Comparison of ENCODE assay signal across 10 mouse cellular contexts in the genomic region with DNA sequence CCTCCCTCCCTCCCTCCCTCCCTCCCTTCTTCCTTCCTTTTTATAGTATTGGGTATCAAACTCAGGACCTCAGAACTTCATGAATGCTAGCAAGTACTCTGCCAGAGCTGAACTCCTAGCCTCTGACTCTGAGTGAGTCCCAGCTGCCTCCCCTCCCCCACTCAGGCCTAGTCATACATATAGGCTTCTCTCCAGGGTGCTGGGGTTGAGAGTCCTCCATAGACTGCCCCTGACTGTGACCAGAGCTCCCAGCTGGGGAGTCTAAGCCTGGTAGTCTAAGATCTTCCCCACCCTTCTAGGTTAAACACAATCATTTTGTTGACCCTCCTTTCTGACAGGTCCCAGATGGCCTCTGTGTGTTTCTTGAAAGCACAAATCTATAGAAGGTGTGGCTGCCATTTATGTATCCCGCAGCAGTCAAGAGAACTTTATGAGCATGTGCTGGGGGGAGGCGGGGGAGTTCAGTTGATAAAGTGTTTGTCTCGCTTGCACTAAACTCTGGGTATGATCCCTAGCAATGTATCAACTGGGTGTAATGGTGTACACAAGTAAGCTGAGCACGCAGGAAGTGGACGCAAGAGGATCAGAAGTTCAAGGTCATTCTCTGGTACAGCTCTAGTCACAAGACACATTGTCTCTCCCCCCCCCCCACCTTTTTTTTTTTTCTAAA. TPM values are rescaled to one million over a fixed set of nuclear protein-coding genes. Genes with fewer than 3 reads are reported as not detected.
A peak's percentile ranks its signal among the peaks of the same experiment; 100 is the strongest.
DNase-seq lines count a peak whose midpoint lies in the region; ATAC-seq lines count a peak whose summit lies in the region.
"Had no signal": no experiment of that assay in that cellular context is flagged by ENCODE, and none has a peak within 500 bp of the region (broad histone marks: within the 10 kb centered on the region; RNA-seq: fewer than 3 reads in every experiment).

No protein-coding gene starts in this region.

- no peak overlapping the region for H3K4me3 ChIP-seq in limb, embryonic 13.5 days
- no peak overlapping the region for H3K4me3 ChIP-seq in limb, embryonic 10.5 days
- H3K4me3 ChIP-seq: neural tube, embryonic 15.5 days had no signal

- DNase-seq in limb, embryonic 10.5 days (ENCODE audit: low spot score), result no peak
- peak; percentile 60 to 68 for DNase-seq in CD8-positive naive resting alpha-beta T cell, adult 2 months (ENCODE audit: low read depth in 2 of 2, low spot score in 2 of 2)
- peak; percentile 49 for DNase-seq in induced T-regulatory cell, adult 2 months (ENCODE audit: low read depth)
- peak; percentile 55 to 75 for DNase-seq in thymus, adult 18-20 months
- DNase-seq in urinary bladder, postnatal 14 days (ENCODE audit: low spot score), result no peak
- DNase-seq in adrenal gland, adult 18-20 months (ENCODE audit: low spot score in 2 of 2), result no peak
- no peak for DNase-seq in cerebellum, adult 11-12 months
- DNase-seq: lung, postnatal 14 days had no signal

- no peak overlapping the region for H3K4me2 ChIP-seq in limb, embryonic 13.5 days (replicated peaks)
- H3K4me2 ChIP-seq: neural tube, embryonic 15.5 days had no signal

- ATAC-seq in limb, embryonic 13.5 days (ENCODE audit: low FRiP score, low read depth), result peak; percentile 45; the same call in 1 of the 2 replicates

- H3K9me3 ChIP-seq in limb, embryonic 13.5 days, result no peaks in the 10 kb centered on the region
- no peaks in the 10 kb centered on the region for H3K9me3 ChIP-seq in limb, embryonic 10.5 days (replicated peaks)
- H3K9me3 ChIP-seq: neural tube, embryonic 15.5 days had no signal

- no peak overlapping the region for H3K27ac ChIP-seq in limb, embryonic 13.5 days
- H3K27ac ChIP-seq in limb, embryonic 10.5 days, result no peak overlapping the region
- H3K27ac ChIP-seq: neural tube, embryonic 15.5 days had no signal

- H3K36me3 ChIP-seq in limb, embryonic 13.5 days, result no peaks in the 10 kb centered on the region
- H3K36me3 ChIP-seq in limb, embryonic 10.5 days, result no peaks in the 10 kb centered on the region
- H3K36me3 ChIP-seq: neural tube, embryonic 15.5 days had no signal

- H3K4me1 ChIP-seq in limb, embryonic 13.5 days, result peaks cover 5% of the 10 kb centered on the region
- peaks cover 9% of the 10 kb centered on the region for H3K4me1 ChIP-seq in limb, embryonic 10.5 days
- H3K4me1 ChIP-seq: neural tube, embryonic 15.5 days had no signal

- no peaks in the 10 kb centered on the region for H3K27me3 ChIP-seq in limb, embryonic 13.5 days
- no peaks in the 10 kb centered on the region for H3K27me3 ChIP-seq in limb, embryonic 10.5 days (ENCODE audit: low read depth, poor library complexity, severe bottlenecking)

- WGBS in limb, embryonic 13.5 days, result 66% methylated on average over 5 of the region's 5 CpGs
- WGBS in limb, embryonic 10.5 days, result 79% methylated on average over 5 of the region's 5 CpGs

- no peak overlapping the region for H3K9ac ChIP-seq in limb, embryonic 13.5 days
- H3K9ac ChIP-seq: neural tube, embryonic 15.5 days had no signal

RNA-seq across cellular contexts. Expression of a gene that starts 10.1 kb away (rescaled TPM):
- 1.9 and 2.2 TPM in 2 replicates for polyA plus RNA-seq in limb, embryonic 13.5 days (2015; fragmentation: Nextera tagmentation; extraction: Ambion mirVana)
- polyA plus RNA-seq in limb, embryonic 10.5 days (2016; fragmentation: Nextera tagmentation; extraction: Ambion mirVana), result 1.8 and 2.1 TPM in 2 replicates
- total RNA-seq in adrenal gland, adult 18-20 months (2021), result 10 to 100 TPM; 13.9 to 28.3 TPM

Comparison
In these comparisons a context has a peak if more than half of its experiments do, and no peak if none do; other contexts are left out.
1. DNase-seq: peak in CD8-positive naive resting alpha-beta T cell, adult 2 months (2 of 2), induced T-regulatory cell, adult 2 months (single experiment) and thymus, adult 18-20 months (2 of 2); none in limb, embryonic 10.5 days (single experiment), urinary bladder, postnatal 14 days (single experiment), adrenal gland, adult 18-20 months (0 of 2) and cerebellum, adult 11-12 months (single experiment).